Mouse (Mus musculus) adipocyte (in vitro differentiated cells): ENCODE data around the gene Tle4.

Source experiments
- DNase-seq: peaks from one replicate; pipeline ENCODE4 v3.0.0-alpha.2; 2016; ENCODE audit warnings: low spot score

Gene Tle4

GRCm38 (mm10) chr19:14532861-14533260 is 65.0 kb downstream of the Tle4 start:
- no peak for DNase-seq

- no peak for DNase-seq
Observed at GRCm38 (mm10) chr19:14520098-14520802, 77.6 kb downstream of the Tle4 start.

GRCm38 (mm10) chr19:14519186-14519585 is 78.7 kb downstream of the Tle4 start:
- no peak for DNase-seq

- DNase-seq = no peak
Observed at GRCm38 (mm10) chr19:14518438-14519044, 79.3 kb downstream of the Tle4 start.

GRCm38 (mm10) chr19:14516420-14516819 is 81.4 kb downstream of the Tle4 start:
- no peak for DNase-seq

- DNase-seq = no peak
Observed at GRCm38 (mm10) chr19:14508819-14509218, 89.0 kb downstream of the Tle4 start.

- DNase-seq = no peak
Observed at GRCm38 (mm10) chr19:14507911-14508310, 89.9 kb downstream of the Tle4 start.

GRCm38 (mm10) chr19:14506875-14507670 is 90.8 kb downstream of the Tle4 start:
- DNase-seq = peak; percentile 32

GRCm38 (mm10) chr19:14505885-14506548 is 91.8 kb downstream of the Tle4 start:
- peak; percentile 49 for DNase-seq

GRCm38 (mm10) chr19:14505401-14505800 is 92.5 kb downstream of the Tle4 start:
- DNase-seq = no peak

GRCm38 (mm10) chr19:14503862-14504261 is 94.0 kb downstream of the Tle4 start:
- DNase-seq = no peak

GRCm38 (mm10) chr19:14502234-14502633 is 95.6 kb downstream of the Tle4 start:
- DNase-seq = no peak

- DNase-seq = no peak
Observed at GRCm38 (mm10) chr19:14499835-14500425, 97.9 kb downstream of the Tle4 start.

- no peak for DNase-seq
Observed at GRCm38 (mm10) chr19:14493047-14493446, 104.8 kb downstream of the Tle4 start.

- no peak for DNase-seq
Observed at GRCm38 (mm10) chr19:14487180-14487579, 110.7 kb downstream of the Tle4 start.

- DNase-seq = no peak
Observed at GRCm38 (mm10) chr19:14485176-14485575, 112.7 kb downstream of the Tle4 start.

GRCm38 (mm10) chr19:14482562-14483138 is 115.2 kb downstream of the Tle4 start:
- no peak for DNase-seq

GRCm38 (mm10) chr19:14481796-14482561 is 115.9 kb downstream of the Tle4 start:
- DNase-seq = no peak

- no peak for DNase-seq
Observed at GRCm38 (mm10) chr19:14479711-14480110, 118.1 kb downstream of the Tle4 start.

- DNase-seq = no peak
Observed at GRCm38 (mm10) chr19:14469325-14469724, 128.5 kb downstream of the Tle4 start.

- no peak for DNase-seq
Observed at GRCm38 (mm10) chr19:14468733-14469132, 129.1 kb downstream of the Tle4 start.
